Mouse (Mus musculus): ENCODE results near the gene Sobp.
A peak's percentile ranks its signal among the peaks of the same experiment; 100 is the strongest.

Gene Sobp

GRCm38 (mm10) chr10:43162318-43162717 lies 12.0 kb downstream of the Sobp start:
- DNase-seq (ENCODE audit: extremely low spot score, low read depth, low spot score), result no peak

GRCm38 (mm10) chr10:43159333-43159732 lies 15.0 kb downstream of the Sobp start:
- DNase-seq (ENCODE audit: extremely low spot score, low read depth, low spot score), result no peak

GRCm38 (mm10) chr10:43158917-43159316 lies 15.4 kb downstream of the Sobp start:
- DNase-seq (ENCODE audit: extremely low spot score, low read depth, low spot score), result no peak

- peak; percentile 74 for DNase-seq (ENCODE audit: extremely low spot score, low read depth, low spot score)
Measured at GRCm38 (mm10) chr10:43155046-43155560, 19.2 kb downstream of the Sobp start.

GRCm38 (mm10) chr10:43152643-43153042 lies 21.7 kb downstream of the Sobp start:
- DNase-seq (ENCODE audit: extremely low spot score, low read depth, low spot score), result no peak

- DNase-seq (ENCODE audit: extremely low spot score, low read depth, low spot score), result no peak
Measured at GRCm38 (mm10) chr10:43148456-43148855, 25.9 kb downstream of the Sobp start.

GRCm38 (mm10) chr10:43143173-43143572 lies 31.2 kb downstream of the Sobp start:
- DNase-seq (ENCODE audit: extremely low spot score, low read depth, low spot score), result no peak

GRCm38 (mm10) chr10:43134027-43134426 lies 40.3 kb downstream of the Sobp start:
- DNase-seq (ENCODE audit: extremely low spot score, low read depth, low spot score), result no peak

GRCm38 (mm10) chr10:43128750-43129149 lies 45.6 kb downstream of the Sobp start:
- DNase-seq (ENCODE audit: extremely low spot score, low read depth, low spot score), result no peak

- peak; percentile 42 for DNase-seq (ENCODE audit: extremely low spot score, low read depth, low spot score)
Measured at GRCm38 (mm10) chr10:43124561-43124960, 49.8 kb downstream of the Sobp start.

GRCm38 (mm10) chr10:43124156-43124555 lies 50.2 kb downstream of the Sobp start:
- DNase-seq (ENCODE audit: extremely low spot score, low read depth, low spot score), result no peak

GRCm38 (mm10) chr10:43123422-43123821 lies 50.9 kb downstream of the Sobp start:
- DNase-seq (ENCODE audit: extremely low spot score, low read depth, low spot score), result no peak

- DNase-seq (ENCODE audit: extremely low spot score, low read depth, low spot score), result no peak
Measured at GRCm38 (mm10) chr10:43120688-43121450, 53.5 kb downstream of the Sobp start.

GRCm38 (mm10) chr10:43116083-43116927 lies 58.0 kb downstream of the Sobp start:
- DNase-seq (ENCODE audit: extremely low spot score, low read depth, low spot score), result no peak

GRCm38 (mm10) chr10:43112296-43112695 lies 62.0 kb downstream of the Sobp start:
- no peak for DNase-seq (ENCODE audit: extremely low spot score, low read depth, low spot score)

- no peak for DNase-seq (ENCODE audit: extremely low spot score, low read depth, low spot score)
Measured at GRCm38 (mm10) chr10:43106616-43107015, 67.7 kb downstream of the Sobp start.

GRCm38 (mm10) chr10:43106196-43106595 lies 68.1 kb downstream of the Sobp start:
- no peak for DNase-seq (ENCODE audit: extremely low spot score, low read depth, low spot score)

GRCm38 (mm10) chr10:43100513-43100912 lies 73.8 kb downstream of the Sobp start:
- no peak for DNase-seq (ENCODE audit: extremely low spot score, low read depth, low spot score)

- no peak for DNase-seq (ENCODE audit: extremely low spot score, low read depth, low spot score)
Measured at GRCm38 (mm10) chr10:43099229-43099628, 75.1 kb downstream of the Sobp start.

- no peak for DNase-seq (ENCODE audit: extremely low spot score, low read depth, low spot score)
Measured at GRCm38 (mm10) chr10:43097755-43098154, 76.6 kb downstream of the Sobp start.

GRCm38 (mm10) chr10:43096614-43097013 lies 77.7 kb downstream of the Sobp start:
- DNase-seq (ENCODE audit: extremely low spot score, low read depth, low spot score), result no peak

GRCm38 (mm10) chr10:43094537-43094936 lies 79.8 kb downstream of the Sobp start:
- no peak for DNase-seq (ENCODE audit: extremely low spot score, low read depth, low spot score)

Data from hindlimb bud, embryonic 11.5 days (tissue).